Mouse (Mus musculus): ENCODE measurements around the gene Ap4e1.

Gene Ap4e1

GRCm38 (mm10) chr2:127008469-127008998 lies at the start of gene Ap4e1:
Gene Ap4e1, plus strand, starts transcription at chr2:127008717.
- peak; percentile 88 to 91 for DNase-seq

DNA sequence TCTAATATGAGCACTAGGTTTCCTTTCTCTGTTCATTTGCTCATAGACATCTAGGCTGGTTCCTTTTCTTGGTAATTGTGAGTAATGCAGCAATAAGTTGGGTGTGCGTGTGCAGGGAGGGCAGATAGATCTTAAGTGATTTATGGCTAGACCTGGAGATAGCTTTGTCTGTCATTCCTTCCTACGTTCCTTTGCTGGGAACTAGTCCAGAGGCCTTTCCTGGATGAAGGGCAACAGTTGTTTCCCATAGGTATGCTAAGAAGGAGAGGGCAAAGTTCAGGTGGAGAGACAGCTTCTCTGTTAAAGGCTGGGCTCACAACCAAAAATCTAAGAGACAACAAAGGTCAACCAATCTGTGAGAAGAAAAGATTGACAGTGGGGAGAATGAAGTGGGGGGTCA lies 46.8 kb upstream of the Ap4e1 start:
- DNase-seq = no peak

DNA sequence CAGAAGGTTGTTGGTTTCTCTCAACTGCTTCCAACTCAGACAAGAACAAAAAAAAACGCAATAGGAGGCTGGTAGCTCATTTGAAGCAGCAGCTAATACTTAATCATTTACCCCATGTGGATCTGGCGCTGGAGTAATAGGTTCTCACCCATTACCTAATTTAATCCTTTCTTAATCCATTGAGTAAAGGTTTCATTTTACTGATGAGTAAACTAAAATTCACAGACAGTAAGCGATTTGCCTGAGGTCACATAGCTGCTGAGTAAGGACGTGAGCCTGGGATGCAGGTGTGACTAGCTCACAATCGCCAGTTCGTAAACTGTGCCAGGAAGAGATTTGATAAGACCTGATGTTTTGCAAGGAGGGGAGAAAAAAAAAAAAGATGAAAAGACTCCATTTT lies 31.1 kb upstream of the Ap4e1 start:
- no peak for DNase-seq

- DNase-seq = no peak
These were observed 25.3 kb upstream of the Ap4e1 start for GRCm38 (mm10) chr2:126983221-126983620.

DNA sequence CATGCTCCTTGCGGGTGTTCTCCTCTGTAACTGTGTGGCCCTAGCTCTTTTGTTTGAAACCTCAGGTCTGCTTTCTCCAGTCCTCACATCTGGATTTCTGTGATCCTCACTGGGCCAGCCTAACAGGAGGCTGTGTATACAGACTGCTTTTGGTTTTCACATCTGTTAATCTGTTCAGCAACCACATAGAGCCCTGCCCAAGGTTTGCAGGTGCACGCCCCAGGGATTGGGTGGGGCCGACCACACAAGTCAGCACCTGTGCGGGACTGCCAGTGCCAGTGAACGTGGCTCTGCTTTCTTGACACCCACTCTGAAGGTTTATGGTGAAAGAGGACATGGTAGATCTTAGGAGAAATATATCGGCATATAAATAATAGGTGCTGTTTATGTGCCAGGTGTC lies 18.6 kb upstream of the Ap4e1 start:
- DNase-seq = peak in 1 of 2 experiments; percentile 22

GRCm38 (mm10) chr2:126992742-126993141 lies 15.8 kb upstream of the Ap4e1 start:
- no peak for DNase-seq

GRCm38 (mm10) chr2:126994384-126995166 lies 13.9 kb upstream of the Ap4e1 start:
- no peak for DNase-seq

GRCm38 (mm10) chr2:126996737-126997136 lies 11.8 kb upstream of the Ap4e1 start:
- DNase-seq = no peak

GRCm38 (mm10) chr2:126998219-126998618 lies 10.3 kb upstream of the Ap4e1 start:
- DNase-seq = no peak

DNA sequence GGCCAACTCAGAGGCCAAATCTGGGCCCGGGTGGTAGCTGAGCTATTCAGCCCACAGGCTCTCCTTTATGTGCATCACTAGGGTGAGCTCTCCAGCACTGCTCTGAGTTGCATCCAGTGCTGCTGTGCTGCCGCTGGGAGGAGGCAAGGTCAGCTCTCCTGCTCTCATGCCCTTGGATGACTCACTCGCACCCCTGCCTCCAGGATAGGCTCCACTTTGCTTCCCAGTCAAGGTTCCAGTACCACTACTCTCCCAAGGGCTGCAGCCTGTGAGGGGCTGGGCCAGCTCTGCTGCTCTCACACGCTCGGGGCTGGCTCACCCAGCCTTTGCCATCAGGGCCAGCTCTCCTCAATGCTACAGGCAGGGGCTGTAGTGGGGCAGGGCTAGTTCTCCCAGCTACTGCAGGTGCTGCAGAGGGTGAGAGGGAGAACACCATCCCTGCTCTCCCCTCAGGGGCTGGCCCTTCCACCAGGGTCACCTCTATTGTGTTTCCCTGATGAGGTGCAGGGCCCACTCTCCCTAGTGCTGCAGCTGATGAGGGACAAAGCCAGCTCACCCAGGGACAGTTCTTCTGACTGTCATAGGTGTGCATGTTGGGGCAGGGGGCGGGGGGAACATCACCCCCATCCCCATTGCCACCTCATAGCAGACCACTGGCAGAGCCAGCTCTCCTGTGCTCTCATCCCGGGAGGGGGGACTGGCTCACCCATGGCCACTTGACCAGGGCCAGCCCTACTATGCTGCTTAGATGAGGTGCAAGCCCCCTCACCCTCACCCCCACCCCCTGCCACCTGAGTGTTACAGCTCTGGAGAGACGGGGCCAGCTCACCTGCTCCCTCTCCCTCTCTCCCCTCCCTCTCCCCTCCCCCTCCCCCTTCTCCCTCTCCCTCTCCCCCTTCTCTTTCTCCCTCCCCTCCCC lies 7.9 kb upstream of the Ap4e1 start:
- no peak for DNase-seq

DNA sequence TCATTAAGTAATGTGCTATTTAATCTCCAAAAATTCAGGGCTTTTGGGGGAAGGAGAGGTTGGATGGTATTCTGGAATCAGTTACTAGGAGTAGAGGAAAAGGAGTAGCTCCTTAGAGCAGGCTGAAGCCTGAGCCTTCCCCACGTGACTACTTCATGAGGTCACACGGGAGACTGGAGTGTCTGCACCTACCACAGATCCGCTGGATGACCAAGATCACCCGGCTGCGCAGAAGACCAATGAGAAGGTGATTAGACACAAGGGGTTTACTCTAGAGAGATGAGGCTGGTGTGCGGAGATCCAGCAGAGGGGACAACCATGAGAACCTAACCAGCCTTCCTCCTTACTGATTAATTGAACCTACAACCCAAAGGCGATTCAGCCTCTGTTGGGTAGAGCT lies 4.5 kb upstream of the Ap4e1 start:
- DNase-seq = no peak

- DNase-seq = peak in 1 of 2 experiments; percentile 14
These were observed 1.7 kb upstream of the Ap4e1 start for GRCm38 (mm10) chr2:127006634-127007370.

- DNase-seq = no peak
These were observed 1.0 kb upstream of the Ap4e1 start for GRCm38 (mm10) chr2:127007509-127007908.

DNA sequence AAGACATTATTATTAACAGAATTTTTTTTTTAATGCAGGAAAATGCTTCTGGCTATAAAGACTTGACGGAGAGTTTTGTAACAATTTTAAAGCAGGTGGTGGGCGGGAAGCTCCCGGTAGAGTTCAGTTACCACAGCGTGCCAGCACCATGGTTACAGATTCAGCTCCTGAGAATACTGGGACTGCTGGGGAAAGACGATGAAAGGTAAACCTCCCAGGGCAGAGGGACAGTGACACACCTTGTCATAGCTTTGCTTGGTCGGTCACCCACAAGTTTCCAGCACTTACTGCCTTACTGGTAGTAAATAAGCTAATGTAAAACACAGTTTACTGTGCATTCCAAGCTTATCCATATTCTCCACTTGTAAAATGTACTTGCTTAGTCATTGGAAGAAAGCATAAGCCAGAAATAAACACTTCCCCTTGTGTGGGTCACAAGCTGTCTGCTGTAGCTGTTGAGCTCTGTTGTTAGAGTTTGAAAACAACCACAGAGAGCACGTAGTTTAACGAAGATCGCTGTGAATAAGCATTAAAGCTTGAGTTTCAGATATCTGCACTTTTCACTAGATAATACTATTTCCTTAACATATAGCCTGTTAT lies 26.6 kb downstream of the Ap4e1 start:
- no peak for DNase-seq

GRCm38 (mm10) chr2:127037299-127037698 lies 28.8 kb downstream of the Ap4e1 start:
- DNase-seq = no peak

DNA sequence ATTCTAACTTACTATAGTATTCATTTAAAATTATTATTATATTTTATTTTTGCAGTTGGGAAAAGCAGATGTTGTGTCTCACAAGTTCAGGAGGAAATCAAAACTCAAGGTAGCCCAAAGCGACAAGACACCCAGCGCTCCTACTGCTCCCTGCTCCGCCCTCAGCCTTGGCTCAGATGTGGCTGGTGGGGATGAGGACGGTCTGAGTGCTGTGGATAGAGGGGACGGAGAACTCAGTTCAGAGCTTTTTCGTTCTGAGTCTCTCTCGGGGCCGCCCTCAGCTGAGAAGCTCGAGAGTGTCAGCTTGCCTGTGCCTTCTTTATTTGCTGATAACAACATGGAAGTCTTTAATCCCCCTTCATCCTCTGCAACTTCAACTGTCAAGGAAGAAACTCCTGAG lies 53.0 kb downstream of the Ap4e1 start:
- no peak for DNase-seq

GRCm38 (mm10) chr2:127068806-127069205 lies 60.3 kb downstream of the Ap4e1 start:
- no peak for DNase-seq

DNA sequence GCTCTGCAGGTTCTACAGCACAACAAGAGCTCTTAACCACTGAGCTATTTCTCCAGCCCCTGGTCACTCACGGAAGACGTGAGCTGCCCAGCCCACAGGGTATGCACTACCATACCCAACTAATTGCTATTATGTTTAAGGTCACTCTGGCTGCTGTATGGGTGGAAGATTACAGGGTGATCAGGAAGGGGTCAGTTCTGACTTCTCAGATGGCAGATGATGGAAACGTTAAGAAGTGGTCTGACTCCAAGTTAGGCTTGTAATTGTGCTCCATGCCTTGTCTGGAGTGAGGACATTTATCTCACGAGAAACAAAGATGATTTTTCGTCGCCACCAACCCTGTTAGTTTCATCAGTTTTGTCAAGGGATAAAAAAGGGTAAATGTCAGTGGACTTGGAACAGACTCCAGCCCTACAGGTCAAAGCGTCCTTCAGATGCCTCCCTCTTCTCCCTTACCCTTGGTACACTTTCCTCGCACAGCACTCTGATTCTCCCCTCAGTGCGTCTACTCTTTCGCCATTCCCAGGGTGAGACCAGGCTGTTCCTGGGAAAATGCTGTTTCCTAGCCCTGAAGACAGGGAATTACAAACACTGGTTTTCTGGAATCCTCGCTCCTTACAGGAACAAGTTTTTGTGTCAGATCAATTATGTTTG lies 61.4 kb downstream of the Ap4e1 start:
- DNase-seq = no peak

- DNase-seq = peak; percentile 83 to 89
These were observed 61.9 kb downstream of the Ap4e1 start, which contains the start of gene Blvra for GRCm38 (mm10) chr2:127070435-127070841. Gene Blvra, plus strand, starts transcription at chr2:127070665.

GRCm38 (mm10) chr2:127070879-127071278 lies 62.4 kb downstream of the Ap4e1 start:
- DNase-seq = no peak

DNA sequence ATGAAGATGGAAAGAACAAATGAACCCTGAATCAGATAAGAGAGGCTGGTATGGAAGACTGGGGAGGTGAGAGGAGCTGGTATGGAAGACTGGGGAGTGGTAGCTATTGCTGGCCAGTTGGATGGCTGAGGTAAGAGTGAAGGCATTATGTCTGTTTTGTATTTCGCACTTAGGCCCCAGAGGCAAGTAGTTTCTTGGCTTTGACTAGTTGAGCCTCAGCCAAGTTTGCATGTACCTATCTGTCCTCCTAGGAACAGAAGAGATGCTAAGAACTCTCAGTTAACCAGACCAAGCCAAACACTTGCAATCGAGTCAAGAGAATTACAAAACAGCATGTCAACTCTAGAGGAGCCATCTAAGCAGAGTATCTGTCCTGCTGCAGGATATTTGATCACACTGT lies 65.6 kb downstream of the Ap4e1 start:
- DNase-seq = no peak

DNA sequence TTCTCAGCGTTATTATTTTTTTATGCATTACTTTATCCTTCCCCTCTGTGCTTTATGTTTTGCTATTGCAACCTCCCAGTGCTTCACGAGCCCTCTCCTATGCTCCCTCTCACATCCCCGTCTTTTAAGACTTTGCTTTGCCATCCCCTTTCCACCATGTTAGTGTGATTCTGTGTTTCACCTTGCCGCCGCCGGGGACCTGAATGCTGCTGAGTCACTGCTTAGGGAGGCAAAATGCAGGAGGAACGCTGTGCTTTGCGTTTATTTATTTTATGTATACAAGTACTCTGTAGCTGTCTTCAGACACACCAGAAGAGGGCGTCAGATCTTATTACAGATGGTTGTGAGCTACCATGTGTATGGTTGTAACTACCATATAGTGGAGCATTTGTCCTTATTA lies 69.1 kb downstream of the Ap4e1 start:
- DNase-seq = no peak

Measured in thymus, adult 18-20 months (tissue).